Mouse (Mus musculus): ENCODE data around the gene Slc36a2. TPM values are rescaled to one million over a fixed set of nuclear protein-coding genes. Genes with fewer than 3 reads are reported as not detected.

The Slc36a2 gene
- polyA plus RNA-seq, 1 experiment = not detected

DNA sequence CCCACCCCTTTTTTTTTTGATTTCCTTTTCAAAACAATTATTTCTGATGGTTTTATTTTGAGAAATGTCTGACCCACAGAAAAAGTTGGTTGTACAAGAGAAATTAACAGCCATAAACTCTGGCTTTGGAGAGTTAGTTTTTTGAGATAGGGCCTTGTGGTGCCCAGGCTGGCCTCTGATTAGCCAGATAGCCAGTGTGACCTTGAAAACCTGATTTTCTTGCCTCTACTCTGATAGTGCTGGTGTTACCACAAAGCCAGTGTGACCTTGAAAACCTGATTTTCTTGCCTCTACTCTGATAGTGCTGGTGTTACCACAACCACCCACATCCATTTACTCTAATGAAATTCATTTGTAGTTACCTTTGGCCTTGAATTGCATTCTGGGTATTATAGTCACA is 47.2 kb downstream of the Slc36a2 start:
- Histone ChIP-seq H3K4me3 (ENCODE audit: low read depth, low read length) (no peak overlapping the region), H3K9ac (ENCODE audit: low read depth, poor library complexity, severe bottlenecking) (no peak overlapping the region), H3K27me3 (ENCODE audit: control insufficient read depth, insufficient read depth, low read length, poor library complexity, severe bottlenecking) (no peaks in the 10 kb centered on the region), H3K27ac (ENCODE audit: insufficient read depth, low read length) (no peak overlapping the region), H3K4me1 (ENCODE audit: control insufficient read depth, insufficient read depth, low read length) (peaks cover 2% of the 10 kb centered on the region), H3K36me3 (ENCODE audit: control insufficient read depth, insufficient read depth, low read length, poor library complexity, severe bottlenecking) (no peaks in the 10 kb centered on the region), H3K9me3 (replicated peaks; ENCODE audit: control insufficient read depth, insufficient read depth, low read length, poor library complexity, severe bottlenecking) (no peaks in the 10 kb centered on the region)
- TF ChIP-seq CTCF (IDR thresholded peaks at IDR 0.05; ENCODE audit: low read depth, low read length) = no peak
- TF ChIP-seq POLR2A (IDR thresholded peaks at IDR 0.05; ENCODE audit: insufficient read depth, low read length) = no peak
- TF ChIP-seq EP300 (IDR thresholded peaks at IDR 0.05; ENCODE audit: insufficient read depth, low read depth, low read length) = no peak

DNA sequence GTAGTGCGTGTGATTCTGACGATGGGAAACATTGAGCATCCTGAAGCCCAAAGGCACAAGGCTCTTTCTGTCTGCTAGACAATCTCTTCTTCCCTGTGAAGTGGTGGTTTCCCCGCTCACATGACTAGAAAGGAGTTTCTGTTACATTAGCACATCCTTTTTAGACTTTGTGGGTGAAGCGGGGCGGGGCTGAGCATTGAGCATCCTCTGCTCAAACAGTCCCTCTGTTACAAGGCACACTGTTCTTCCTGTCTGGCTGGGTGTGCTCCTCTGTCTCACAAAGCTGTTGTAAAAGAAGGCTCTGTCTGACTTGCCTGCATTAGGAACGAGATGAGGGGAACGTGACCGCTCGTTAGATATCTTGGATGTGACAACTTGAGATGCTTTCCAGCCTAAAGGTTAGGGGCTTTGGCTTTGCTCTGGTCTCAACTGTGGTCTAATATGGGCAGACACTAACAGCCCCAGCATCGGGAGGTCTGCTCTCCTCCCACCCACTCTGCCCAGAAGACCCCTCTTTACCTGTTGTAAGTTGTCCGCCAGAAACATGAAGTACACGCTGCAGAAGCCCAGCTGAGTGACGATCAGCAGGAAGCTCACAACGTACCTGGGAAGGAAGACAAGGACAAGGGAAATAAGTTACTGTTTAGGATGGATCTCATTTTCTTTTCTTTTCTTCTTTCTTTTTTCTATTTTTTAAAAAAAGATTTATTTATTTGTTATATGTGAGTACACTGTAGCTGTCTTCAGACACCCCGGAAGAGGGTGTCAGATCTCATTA is 47.9 kb downstream of the Slc36a2 start:
- H3K27me3 ChIP-seq (ENCODE audit: control insufficient read depth, insufficient read depth, low read length, poor library complexity, severe bottlenecking) = no peaks in the 10 kb centered on the region
- no peaks in the 10 kb centered on the region for H3K9me3 ChIP-seq (replicated peaks; ENCODE audit: control insufficient read depth, insufficient read depth, low read length, poor library complexity, severe bottlenecking)
- 0 out of 2 replicates have a peak, but pooled peaks have one; percentile 46 for TF ChIP-seq EP300 (IDR thresholded peaks at IDR 0.05; ENCODE audit: insufficient read depth, low read depth, low read length)
- TF ChIP-seq CTCF (IDR thresholded peaks at IDR 0.05; ENCODE audit: low read depth, low read length) = no peak
- no peaks in the 10 kb centered on the region for H3K36me3 ChIP-seq (ENCODE audit: control insufficient read depth, insufficient read depth, low read length, poor library complexity, severe bottlenecking)
- 0 out of 2 replicates have a peak overlapping the region, but pooled peaks have one; percentile 2 for H3K4me3 ChIP-seq (ENCODE audit: low read depth, low read length)
- no peak overlapping the region for H3K9ac ChIP-seq (ENCODE audit: low read depth, poor library complexity, severe bottlenecking)
- H3K4me1 ChIP-seq (ENCODE audit: control insufficient read depth, insufficient read depth, low read length) = peaks cover 2% of the 10 kb centered on the region
- peak overlapping the region; percentile 58 for H3K27ac ChIP-seq (ENCODE audit: insufficient read depth, low read length)

DNA sequence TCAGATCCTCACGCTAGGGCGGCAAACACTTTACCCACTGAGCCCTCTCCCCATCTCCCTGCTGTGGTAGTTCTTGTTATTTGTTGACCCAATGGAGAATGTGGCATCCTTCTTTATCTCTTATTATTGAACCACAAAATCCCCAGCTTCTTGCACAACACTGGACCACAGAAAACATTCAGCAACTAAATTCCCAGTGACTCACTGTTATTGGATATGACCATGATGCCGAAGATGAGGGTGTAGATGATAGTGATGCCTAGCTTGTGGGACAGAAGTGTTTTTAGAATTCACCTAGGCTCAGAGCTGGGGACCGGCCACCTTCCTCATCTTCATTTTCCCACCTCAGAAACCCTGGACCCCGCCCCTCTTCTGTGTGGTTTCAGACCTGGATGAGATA is 50.0 kb downstream of the Slc36a2 start:
- H3K4me1 ChIP-seq (ENCODE audit: control insufficient read depth, insufficient read depth, low read length) = peaks cover 10% of the 10 kb centered on the region
- TF ChIP-seq POLR2A (IDR thresholded peaks at IDR 0.05; ENCODE audit: insufficient read depth, low read length) = no peak
- no peak for TF ChIP-seq EP300 (IDR thresholded peaks at IDR 0.05; ENCODE audit: insufficient read depth, low read depth, low read length)
- H3K27me3 ChIP-seq (ENCODE audit: control insufficient read depth, insufficient read depth, low read length, poor library complexity, severe bottlenecking) = no peaks in the 10 kb centered on the region
- no peaks in the 10 kb centered on the region for H3K9me3 ChIP-seq (replicated peaks; ENCODE audit: control insufficient read depth, insufficient read depth, low read length, poor library complexity, severe bottlenecking)
- no peaks in the 10 kb centered on the region for H3K36me3 ChIP-seq (ENCODE audit: control insufficient read depth, insufficient read depth, low read length, poor library complexity, severe bottlenecking)
- no peak overlapping the region for H3K4me3 ChIP-seq (ENCODE audit: low read depth, low read length)
- H3K9ac ChIP-seq (ENCODE audit: low read depth, poor library complexity, severe bottlenecking) = no peak overlapping the region
- no peak overlapping the region for H3K27ac ChIP-seq (ENCODE audit: insufficient read depth, low read length)

DNA sequence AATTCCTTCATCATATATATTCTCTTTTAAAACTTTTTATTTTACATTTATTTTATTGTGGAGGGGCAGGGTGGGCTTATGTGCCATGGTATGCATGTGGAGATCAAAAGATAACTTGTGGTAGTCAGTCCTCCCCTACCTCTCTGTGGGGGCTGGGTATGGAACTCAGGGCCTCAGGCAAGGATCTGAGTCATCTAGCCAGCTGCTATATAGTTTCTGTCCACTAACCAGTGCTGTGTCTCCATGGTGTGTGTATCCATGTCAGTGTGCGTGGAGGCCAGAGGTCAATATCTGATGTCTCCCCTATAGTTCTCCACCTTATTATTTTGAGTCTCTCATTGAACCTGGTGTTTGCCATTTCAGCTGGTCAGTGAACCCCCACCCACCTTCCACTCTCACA is 50.5 kb downstream of the Slc36a2 start:
- Histone ChIP-seq H3K4me3 (ENCODE audit: low read depth, low read length) (no peak overlapping the region), H3K36me3 (ENCODE audit: control insufficient read depth, insufficient read depth, low read length, poor library complexity, severe bottlenecking) (no peaks in the 10 kb centered on the region), H3K9ac (ENCODE audit: low read depth, poor library complexity, severe bottlenecking) (no peak overlapping the region), H3K4me1 (ENCODE audit: control insufficient read depth, insufficient read depth, low read length) (peaks cover 10% of the 10 kb centered on the region), H3K27ac (ENCODE audit: insufficient read depth, low read length) (no peak overlapping the region), H3K9me3 (replicated peaks; ENCODE audit: control insufficient read depth, insufficient read depth, low read length, poor library complexity, severe bottlenecking) (no peaks in the 10 kb centered on the region), H3K27me3 (ENCODE audit: control insufficient read depth, insufficient read depth, low read length, poor library complexity, severe bottlenecking) (no peaks in the 10 kb centered on the region)
- TF ChIP-seq CTCF (IDR thresholded peaks at IDR 0.05; ENCODE audit: low read depth, low read length) = no peak
- TF ChIP-seq POLR2A (IDR thresholded peaks at IDR 0.05; ENCODE audit: insufficient read depth, low read length) = no peak
- TF ChIP-seq EP300 (IDR thresholded peaks at IDR 0.05; ENCODE audit: insufficient read depth, low read depth, low read length) = no peak

DNA sequence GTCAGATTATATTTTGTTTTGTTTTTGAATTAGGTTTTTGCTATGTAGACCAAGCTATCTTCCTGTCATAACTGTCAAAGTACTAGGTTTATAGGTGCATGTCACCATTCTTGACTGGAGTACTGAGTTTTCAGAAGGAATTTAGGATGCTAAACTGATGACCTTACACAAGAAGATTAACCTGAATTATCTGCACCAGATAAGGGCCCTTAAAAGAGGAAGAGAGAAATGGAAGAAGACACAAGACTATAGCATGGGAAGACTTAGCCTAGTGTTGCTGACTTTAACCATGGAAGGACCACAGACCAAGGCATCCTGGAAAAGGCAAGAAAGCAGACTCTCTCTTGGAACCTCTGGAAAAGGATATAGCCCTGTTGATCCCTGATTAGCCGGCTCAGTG is 51.7 kb downstream of the Slc36a2 start:
- no peaks in the 10 kb centered on the region for H3K27me3 ChIP-seq (ENCODE audit: control insufficient read depth, insufficient read depth, low read length, poor library complexity, severe bottlenecking)
- H3K9me3 ChIP-seq (replicated peaks; ENCODE audit: control insufficient read depth, insufficient read depth, low read length, poor library complexity, severe bottlenecking) = no peaks in the 10 kb centered on the region
- TF ChIP-seq POLR2A (IDR thresholded peaks at IDR 0.05; ENCODE audit: insufficient read depth, low read length) = no peak
- TF ChIP-seq EP300 (IDR thresholded peaks at IDR 0.05; ENCODE audit: insufficient read depth, low read depth, low read length) = no peak
- no peak for TF ChIP-seq CTCF (IDR thresholded peaks at IDR 0.05; ENCODE audit: low read depth, low read length)
- no peaks in the 10 kb centered on the region for H3K36me3 ChIP-seq (ENCODE audit: control insufficient read depth, insufficient read depth, low read length, poor library complexity, severe bottlenecking)
- H3K27ac ChIP-seq (ENCODE audit: insufficient read depth, low read length) = no peak overlapping the region
- no peak overlapping the region for H3K4me3 ChIP-seq (ENCODE audit: low read depth, low read length)
- no peak overlapping the region for H3K9ac ChIP-seq (ENCODE audit: low read depth, poor library complexity, severe bottlenecking)
- peaks cover 10% of the 10 kb centered on the region for H3K4me1 ChIP-seq (ENCODE audit: control insufficient read depth, insufficient read depth, low read length)

DNA sequence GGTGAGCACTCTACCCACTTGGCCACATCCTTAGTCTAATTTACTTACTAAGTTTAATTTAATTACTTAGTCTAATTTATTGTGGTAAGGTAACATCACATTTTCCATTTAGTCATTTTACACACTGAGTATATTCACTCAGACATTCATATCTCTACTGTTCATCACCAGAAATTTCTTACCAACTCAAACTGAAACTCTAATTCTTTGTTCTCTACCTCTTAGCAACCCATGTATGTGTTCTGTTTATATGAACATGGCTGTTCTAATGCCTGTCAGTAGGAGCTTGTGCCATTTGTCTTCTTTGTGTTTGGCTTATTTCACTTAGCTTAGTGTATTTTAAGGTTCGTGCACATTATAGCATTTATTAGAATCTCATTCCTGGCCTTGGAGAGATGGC is 52.9 kb downstream of the Slc36a2 start:
- peaks cover 8% of the 10 kb centered on the region for H3K4me1 ChIP-seq (ENCODE audit: control insufficient read depth, insufficient read depth, low read length)
- H3K4me3 ChIP-seq (ENCODE audit: low read depth, low read length) = no peak overlapping the region
- TF ChIP-seq EP300 (IDR thresholded peaks at IDR 0.05; ENCODE audit: insufficient read depth, low read depth, low read length) = no peak
- TF ChIP-seq POLR2A (IDR thresholded peaks at IDR 0.05; ENCODE audit: insufficient read depth, low read length) = no peak
- no peak for TF ChIP-seq CTCF (IDR thresholded peaks at IDR 0.05; ENCODE audit: low read depth, low read length)
- no peaks in the 10 kb centered on the region for H3K36me3 ChIP-seq (ENCODE audit: control insufficient read depth, insufficient read depth, low read length, poor library complexity, severe bottlenecking)
- H3K9me3 ChIP-seq (replicated peaks; ENCODE audit: control insufficient read depth, insufficient read depth, low read length, poor library complexity, severe bottlenecking) = no peaks in the 10 kb centered on the region
- no peak overlapping the region for H3K27ac ChIP-seq (ENCODE audit: insufficient read depth, low read length)
- H3K27me3 ChIP-seq (ENCODE audit: control insufficient read depth, insufficient read depth, low read length, poor library complexity, severe bottlenecking) = no peaks in the 10 kb centered on the region
- no peak overlapping the region for H3K9ac ChIP-seq (ENCODE audit: low read depth, poor library complexity, severe bottlenecking)

Data from ES-Bruce4 (cell line).